Mouse (Mus musculus) neural tube, embryonic 12.5 days (tissue): ENCODE results near the gene Ttll5. TPM values are rescaled to one million over a fixed set of nuclear protein-coding genes. Genes with fewer than 3 reads are reported as not detected.
A peak's percentile ranks its signal among the peaks of the same experiment; 100 is the strongest.

Source experiments
- ATAC-seq: fragments of 200-750 bp; cut with Nextera tagmentation; 2 replicates; pipeline ENCODE4 v1.8.0; 2017; ENCODE audit warnings: low read depth, mild to moderate bottlenecking, moderate TSS enrichment, moderate library complexity; ENCODE audit not compliant: low FRiP score
- H3K27ac ChIP-seq: fragments of 300-500 bp; sonication (generic); 2 replicates; pipeline ENCODE4 v1.5.1; 2016
- H3K27me3 ChIP-seq: fragments of 300-500 bp; sonication (generic); replicated peaks from 2 replicates; pipeline ENCODE4 v1.6.1; 2016; ENCODE audit warnings: mild to moderate bottlenecking
- H3K36me3 ChIP-seq: fragments of 300-500 bp; sonication (generic); 2 replicates; pipeline ENCODE4 v1.6.1; 2016; ENCODE audit warnings: mild to moderate bottlenecking
- H3K4me1 ChIP-seq: fragments of 300-500 bp; sonication (generic); 2 replicates; pipeline ENCODE4 v1.6.1; 2016
- H3K4me2 ChIP-seq: fragments of 300-500 bp; sonication (generic); replicated peaks from 2 replicates; pipeline ENCODE4 v1.6.1; 2016; ENCODE audit warnings: mild to moderate bottlenecking
- H3K4me3 ChIP-seq: fragments of 300-500 bp; sonication (generic); 2 replicates; pipeline ENCODE4 v1.5.1; 2016
- H3K9ac ChIP-seq: fragments of 300-500 bp; sonication (generic); 2 replicates; pipeline ENCODE4 v1.6.1; 2016; ENCODE audit warnings: mild to moderate bottlenecking
- H3K9me3 ChIP-seq: fragments of 300-500 bp; sonication (generic); 2 replicates; pipeline ENCODE4 v1.6.1; 2016; ENCODE audit warnings: mild to moderate bottlenecking
- WGBS: fragments of 180-500 bp; shearing (Covaris S2); methylation state at CpG from one replicate; pipeline ENCODE4 v1.1.7; 2016; 5-methylcytosine and 5-hydroxymethylcytosine counted together
- polyA plus RNA-seq: library from polyadenylated mRNA; unstranded; fragments of >200 nt; fragmentation: Nextera tagmentation; extraction: Ambion mirVana; gene quantifications from 2 replicates; pipeline ENCODE4 v1.2.1, GENCODE M21; 2016

The Ttll5 gene
- polyA plus RNA-seq, 1 experiment from 2014 or later: 12.7 TPM

DNA sequence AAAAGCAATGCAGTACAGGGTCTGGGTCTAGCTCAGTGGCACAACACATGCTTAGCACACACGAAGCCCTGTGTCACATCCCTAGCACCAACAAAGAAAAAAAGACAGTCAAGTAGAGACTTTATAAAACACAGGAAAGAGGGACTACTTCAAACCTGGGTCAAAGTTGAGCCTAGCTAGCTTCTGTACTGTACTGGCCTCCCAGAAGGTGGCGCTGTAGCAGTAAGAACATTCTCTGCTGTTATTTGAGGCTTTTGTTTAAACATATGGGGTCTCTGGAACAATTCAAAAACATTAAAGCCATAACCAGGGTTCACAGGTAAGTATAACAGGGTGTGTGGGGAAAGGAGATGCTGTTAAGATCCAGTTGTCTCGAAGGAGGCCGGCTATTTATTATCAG is 200.0 kb downstream of the Ttll5 start:
- Histone ChIP-seq H3K4me1 (no peaks in the 10 kb centered on the region), H3K9ac (no peak overlapping the region), H3K9me3 (no peaks in the 10 kb centered on the region), H3K4me2 (no peak overlapping the region), H3K4me3 (no peak overlapping the region), H3K36me3 (no peaks in the 10 kb centered on the region), H3K27me3 (no peaks in the 10 kb centered on the region), H3K27ac (no peak overlapping the region)
- no peak for ATAC-seq
- WGBS: 60% methylated on average over 4 of the region's 4 CpGs

DNA sequence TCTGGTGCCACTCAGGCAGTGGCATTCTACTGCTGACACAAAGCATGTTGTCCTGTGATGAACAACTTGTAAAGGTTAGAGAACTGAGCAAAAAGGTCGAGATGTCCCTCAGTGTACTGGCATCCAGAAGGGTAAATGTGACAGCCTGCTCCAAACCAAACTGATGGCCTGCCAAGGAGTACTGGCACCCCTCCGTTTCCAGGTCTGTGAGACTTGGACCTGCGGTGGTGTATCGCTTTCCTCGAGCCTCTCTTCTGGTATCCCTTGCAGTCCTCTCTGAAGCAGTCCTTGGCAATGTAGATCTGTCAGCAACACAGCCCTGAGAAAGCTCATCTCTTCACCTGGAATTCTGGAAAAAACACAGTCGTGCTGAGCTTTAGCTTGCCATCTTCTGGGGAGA is 201.0 kb downstream of the Ttll5 start:
- H3K36me3 ChIP-seq: no peaks in the 10 kb centered on the region
- H3K4me2 ChIP-seq: no peak overlapping the region
- no peak for ATAC-seq
- no peak overlapping the region for H3K9ac ChIP-seq
- 89% methylated on average over 6 of the region's 6 CpGs for WGBS
- no peak overlapping the region for H3K27ac ChIP-seq
- H3K27me3 ChIP-seq: no peaks in the 10 kb centered on the region
- H3K9me3 ChIP-seq: no peaks in the 10 kb centered on the region
- no peak overlapping the region for H3K4me3 ChIP-seq
- H3K4me1 ChIP-seq: no peaks in the 10 kb centered on the region

DNA sequence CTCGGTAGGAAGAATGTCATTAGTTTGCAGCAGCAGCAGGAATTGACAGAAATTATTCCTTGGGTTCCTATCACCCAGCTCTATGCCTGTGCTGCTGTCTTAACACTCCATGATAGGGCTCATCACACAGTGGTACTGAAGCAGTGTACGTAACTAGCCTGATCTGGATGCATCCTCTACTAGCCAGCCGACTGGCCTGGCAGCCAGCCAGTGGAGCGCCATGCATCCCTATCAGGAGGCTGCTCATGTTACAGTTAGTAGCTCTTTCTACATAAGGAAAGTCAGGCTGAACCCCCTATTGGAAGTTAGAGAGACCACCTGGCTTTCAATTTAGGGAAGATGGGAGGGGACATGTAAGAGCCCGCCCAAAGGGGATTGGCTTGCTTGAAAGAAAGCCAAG is 202.5 kb downstream of the Ttll5 start:
- H3K27me3 ChIP-seq: no peaks in the 10 kb centered on the region
- H3K4me2 ChIP-seq: no peak overlapping the region
- no peaks in the 10 kb centered on the region for H3K9me3 ChIP-seq
- H3K9ac ChIP-seq: no peak overlapping the region
- 79% methylated on average over 5 of the region's 5 CpGs for WGBS
- H3K4me3 ChIP-seq: no peak overlapping the region
- no peak overlapping the region for H3K27ac ChIP-seq
- no peaks in the 10 kb centered on the region for H3K36me3 ChIP-seq
- no peak for ATAC-seq
- H3K4me1 ChIP-seq: no peaks in the 10 kb centered on the region

DNA sequence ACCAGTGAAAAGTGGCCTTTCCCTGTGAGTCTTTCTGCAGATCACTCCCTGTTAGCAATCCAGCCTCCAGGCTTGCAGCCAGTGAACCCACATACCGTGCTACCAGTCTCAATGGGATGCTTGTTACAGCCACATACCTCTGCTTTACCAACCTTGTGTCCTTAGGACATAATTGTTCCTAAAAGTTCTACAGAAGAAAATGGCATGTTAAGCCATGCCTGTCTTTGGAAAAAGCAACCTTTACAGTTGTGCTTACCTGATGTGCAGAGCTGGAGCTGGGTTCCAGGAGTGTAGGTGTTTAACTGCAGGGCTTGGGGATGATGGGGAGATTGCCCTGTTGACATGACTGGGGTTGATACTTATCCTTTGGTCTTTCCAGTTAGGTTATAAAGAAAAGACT is 203.3 kb downstream of the Ttll5 start:
- Histone ChIP-seq H3K4me1 (no peaks in the 10 kb centered on the region), H3K9me3 (no peaks in the 10 kb centered on the region), H3K27ac (no peak overlapping the region), H3K36me3 (no peaks in the 10 kb centered on the region), H3K9ac (no peak overlapping the region), H3K4me3 (no peak overlapping the region), H3K27me3 (no peaks in the 10 kb centered on the region), H3K4me2 (no peak overlapping the region)
- 89% methylated on average over 1 of the region's 1 CpGs for WGBS
- no peak for ATAC-seq

DNA sequence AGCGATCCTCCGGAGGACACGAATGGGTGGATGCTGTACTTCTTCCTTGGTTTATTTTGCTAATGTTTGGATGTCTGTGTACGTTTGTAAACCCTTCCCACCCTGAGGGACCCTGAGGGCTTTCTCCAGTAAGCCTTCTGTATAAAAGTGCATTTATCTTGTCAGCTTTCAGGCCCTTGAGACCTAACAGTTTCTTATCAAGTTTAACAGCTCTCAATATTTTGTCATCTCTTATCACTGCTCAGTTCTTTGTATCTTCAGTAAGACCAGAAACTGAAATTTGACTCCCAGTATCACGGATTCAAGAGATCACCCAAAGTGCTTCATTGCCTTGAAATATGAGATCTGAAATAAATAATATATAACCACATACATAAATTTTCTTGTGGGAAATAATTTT is 206.5 kb downstream of the Ttll5 start:
- no peaks in the 10 kb centered on the region for H3K9me3 ChIP-seq
- no peak for ATAC-seq
- H3K4me1 ChIP-seq: no peaks in the 10 kb centered on the region
- no peak overlapping the region for H3K9ac ChIP-seq
- 83% methylated on average over 5 of the region's 5 CpGs for WGBS
- H3K4me3 ChIP-seq: no peak overlapping the region
- H3K27ac ChIP-seq: no peak overlapping the region
- H3K27me3 ChIP-seq: no peaks in the 10 kb centered on the region
- H3K4me2 ChIP-seq: no peak overlapping the region
- H3K36me3 ChIP-seq: no peaks in the 10 kb centered on the region

DNA sequence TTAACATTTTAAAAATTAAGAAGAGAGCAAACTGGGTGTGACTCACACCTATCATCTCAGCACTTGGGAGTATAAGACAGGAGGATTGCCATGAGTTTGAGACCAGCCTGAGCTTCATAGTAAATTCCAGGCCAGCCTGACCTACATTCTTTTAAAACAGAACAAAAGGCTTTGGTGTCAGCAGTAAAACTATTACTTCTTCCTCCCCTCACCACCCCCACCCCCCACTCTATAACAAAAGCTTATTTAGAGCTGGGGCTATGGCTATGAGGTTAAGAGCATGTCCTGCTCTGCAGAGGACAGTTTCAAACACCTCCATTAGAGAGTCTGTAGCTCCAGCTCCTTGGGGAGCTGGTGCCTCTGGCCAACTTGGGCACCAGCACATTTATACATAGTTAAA is 211.1 kb downstream of the Ttll5 start:
- no peaks in the 10 kb centered on the region for H3K27me3 ChIP-seq
- H3K9ac ChIP-seq: no peak overlapping the region
- peaks cover 19% of the 10 kb centered on the region for H3K4me1 ChIP-seq
- no peak for ATAC-seq
- no peaks in the 10 kb centered on the region for H3K9me3 ChIP-seq
- no peak overlapping the region for H3K27ac ChIP-seq
- no peak overlapping the region for H3K4me2 ChIP-seq
- no peak overlapping the region for H3K4me3 ChIP-seq
- H3K36me3 ChIP-seq: no peaks in the 10 kb centered on the region

DNA sequence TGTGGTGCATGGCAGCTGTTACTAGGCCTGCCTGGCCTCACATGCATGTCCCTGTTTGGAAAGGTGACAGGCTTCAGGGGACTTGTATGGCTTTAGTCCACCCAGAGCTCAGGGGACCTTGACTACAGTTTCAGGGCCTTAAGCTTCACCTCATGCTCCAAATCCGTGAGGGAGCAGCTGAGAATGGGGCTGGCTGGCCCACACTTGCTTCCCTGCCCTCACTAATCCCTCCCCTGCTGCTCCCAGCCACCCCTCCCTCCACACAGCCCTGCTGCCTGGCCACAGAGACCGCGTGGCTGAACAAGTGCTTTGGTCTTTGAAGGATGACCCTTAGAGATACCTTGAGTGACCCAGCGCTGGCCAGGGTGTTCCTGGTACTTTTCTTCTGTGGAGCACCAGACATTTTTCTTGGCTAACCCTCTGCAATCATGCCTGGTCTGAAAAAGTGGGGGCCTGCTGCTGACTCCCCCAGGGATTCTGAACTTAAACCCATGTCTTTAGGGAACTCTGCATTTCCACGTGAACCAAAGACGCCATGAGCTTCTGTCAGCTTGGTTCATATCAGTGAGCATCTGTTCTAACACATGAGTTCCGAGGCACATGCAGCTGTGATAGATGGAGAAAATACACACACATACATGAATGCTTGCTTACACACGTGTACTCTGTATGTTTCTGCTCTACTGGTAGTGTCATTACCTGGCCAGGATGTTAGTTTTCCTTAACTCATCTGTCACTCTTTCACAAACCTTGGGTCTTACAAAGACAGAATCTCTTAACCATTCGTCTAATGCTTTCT is 212.1 kb downstream of the Ttll5 start:
- peaks cover 19% of the 10 kb centered on the region for H3K4me1 ChIP-seq
- H3K4me2 ChIP-seq: 0 out of 2 replicates have a peak overlapping the region, but pooled peaks have one; percentile 17
- H3K9ac ChIP-seq: no peak overlapping the region
- no peak; the same call in 1 of the 2 replicates for ATAC-seq
- 36% methylated on average over 9 of the region's 9 CpGs for WGBS
- no peaks in the 10 kb centered on the region for H3K27me3 ChIP-seq
- no peak overlapping the region for H3K4me3 ChIP-seq
- H3K36me3 ChIP-seq: no peaks in the 10 kb centered on the region
- no peaks in the 10 kb centered on the region for H3K9me3 ChIP-seq
- H3K27ac ChIP-seq: peak overlapping the region; percentile 9; the same call in 1 of the 2 replicates

DNA sequence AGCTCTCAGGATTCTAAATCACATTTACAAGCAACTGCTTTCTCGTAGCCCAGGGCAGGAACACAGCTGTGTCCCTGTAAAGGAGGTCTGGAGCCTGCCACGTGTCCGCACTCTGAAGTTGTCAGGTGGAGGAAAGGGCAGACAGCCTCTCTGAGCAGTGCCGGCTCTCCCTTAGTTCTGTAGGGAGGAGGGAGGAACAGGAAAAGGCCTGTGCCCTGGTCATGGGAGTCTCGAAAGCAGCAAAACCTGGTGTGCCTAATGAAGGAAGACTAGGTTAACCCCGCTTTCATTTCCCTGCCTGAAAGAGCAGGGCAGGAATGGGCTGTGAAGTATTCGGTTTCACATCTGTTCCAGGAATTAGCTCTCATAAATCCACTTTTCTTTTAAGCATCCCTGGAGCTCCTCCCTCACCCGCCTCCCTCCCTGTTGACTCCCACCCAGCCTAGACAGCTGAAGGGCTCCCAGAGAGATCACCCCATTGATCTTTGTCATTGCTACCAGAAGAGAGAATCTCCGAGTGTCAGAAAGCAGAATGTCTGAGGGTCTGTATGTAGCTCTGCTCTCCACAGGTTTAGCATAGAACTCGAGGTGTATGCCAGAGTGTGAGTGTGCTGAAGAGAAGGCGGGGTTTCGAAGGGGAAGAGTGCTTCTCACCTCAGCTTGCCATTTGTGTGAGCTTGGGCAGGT is 212.9 kb downstream of the Ttll5 start:
- Histone ChIP-seq H3K36me3 (no peaks in the 10 kb centered on the region), H3K27ac (peak overlapping the region; percentile 9; the same call in 1 of the 2 replicates), H3K9ac (no peak overlapping the region), H3K4me1 (peaks cover 19% of the 10 kb centered on the region), H3K9me3 (no peaks in the 10 kb centered on the region), H3K4me3 (no peak overlapping the region), H3K4me2 (0 out of 2 replicates have a peak overlapping the region, but pooled peaks have one; percentile 17), H3K27me3 (no peaks in the 10 kb centered on the region)
- peak; percentile 77; the same call in 1 of the 2 replicates for ATAC-seq
- WGBS: 19% methylated on average over 12 of the region's 12 CpGs

DNA sequence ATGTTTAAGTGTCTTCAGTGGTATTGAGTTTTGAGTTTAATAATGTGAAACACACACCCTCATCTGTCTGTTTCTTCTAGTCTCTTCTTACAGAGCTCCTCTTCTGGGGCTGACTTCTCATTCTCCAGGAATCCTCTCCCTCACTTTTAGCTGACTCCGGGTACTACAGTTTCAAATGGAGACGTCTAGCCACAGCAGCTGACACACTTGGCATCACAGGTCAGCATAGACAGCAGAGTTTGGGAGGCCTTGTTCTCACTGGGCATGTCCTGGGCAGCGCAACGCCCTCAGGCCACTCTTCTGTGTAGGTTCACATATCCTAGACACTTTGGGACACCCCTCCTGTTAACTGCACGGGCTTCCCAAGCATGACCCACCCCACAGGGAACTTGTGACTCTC is 214.6 kb downstream of the Ttll5 start:
- H3K9me3 ChIP-seq: peaks cover 8% of the 10 kb centered on the region; the same call in 1 of the 2 replicates
- no peak overlapping the region for H3K27ac ChIP-seq
- WGBS: 84% methylated on average over 5 of the region's 5 CpGs
- no peaks in the 10 kb centered on the region for H3K27me3 ChIP-seq
- no peak overlapping the region for H3K4me2 ChIP-seq
- peaks cover 19% of the 10 kb centered on the region for H3K4me1 ChIP-seq
- no peak for ATAC-seq
- H3K36me3 ChIP-seq: peaks cover 7% of the 10 kb centered on the region; the same call in 1 of the 2 replicates
- H3K9ac ChIP-seq: no peak overlapping the region
- H3K4me3 ChIP-seq: no peak overlapping the region

DNA sequence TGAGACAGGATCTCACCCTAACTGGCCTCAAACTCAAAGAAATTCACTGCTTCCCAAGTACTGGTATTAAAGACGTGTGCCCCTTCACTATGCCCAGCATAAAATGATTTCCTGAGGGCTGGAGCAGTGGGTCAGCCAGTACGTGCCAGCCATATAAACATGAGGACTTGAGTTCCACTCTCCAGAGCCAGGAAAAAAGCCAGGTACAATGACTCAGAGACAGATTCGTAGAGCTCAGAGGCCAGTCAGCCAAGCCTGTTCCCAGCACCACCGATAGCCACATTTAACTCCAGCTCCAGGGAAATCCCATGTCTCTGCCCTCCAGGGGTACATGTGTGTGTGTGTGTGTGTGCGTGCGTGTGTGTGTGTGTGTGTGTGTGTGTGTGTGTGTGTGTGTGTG is 215.3 kb downstream of the Ttll5 start:
- H3K36me3 ChIP-seq: peaks cover 7% of the 10 kb centered on the region; the same call in 1 of the 2 replicates
- H3K27me3 ChIP-seq: no peaks in the 10 kb centered on the region
- H3K27ac ChIP-seq: no peak overlapping the region
- no peak for ATAC-seq
- peaks cover 19% of the 10 kb centered on the region for H3K4me1 ChIP-seq
- H3K4me2 ChIP-seq: no peak overlapping the region
- H3K9ac ChIP-seq: no peak overlapping the region
- WGBS: 74% methylated on average over 6 of the region's 6 CpGs
- no peak overlapping the region for H3K4me3 ChIP-seq
- peaks cover 8% of the 10 kb centered on the region; the same call in 1 of the 2 replicates for H3K9me3 ChIP-seq

DNA sequence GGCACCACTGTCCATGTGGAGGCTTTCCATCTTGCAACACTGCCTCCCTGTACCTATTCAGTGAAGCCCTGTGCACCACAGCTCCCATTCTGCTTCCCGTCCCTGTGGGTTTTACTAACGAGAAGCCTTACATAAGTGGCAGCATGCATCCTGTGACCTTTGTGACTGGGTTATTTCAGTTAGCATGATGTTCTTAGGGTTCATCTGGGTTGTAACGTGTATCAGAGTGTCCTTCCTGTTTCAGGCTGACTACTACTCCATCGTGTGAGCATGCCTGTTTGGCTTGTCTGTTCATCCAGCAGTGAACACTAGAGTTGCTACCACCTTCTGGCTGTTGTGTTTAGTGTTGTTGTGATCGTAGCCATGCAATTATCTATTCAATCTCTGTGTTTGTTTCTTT is 221.7 kb downstream of the Ttll5 start:
- WGBS: 88% methylated on average over 5 of the region's 5 CpGs
- no peak for ATAC-seq
- Histone ChIP-seq H3K27ac (no peak overlapping the region), H3K9ac (no peak overlapping the region), H3K4me3 (no peak overlapping the region), H3K27me3 (no peaks in the 10 kb centered on the region), H3K4me1 (no peaks in the 10 kb centered on the region), H3K36me3 (peaks cover 7% of the 10 kb centered on the region; the same call in 1 of the 2 replicates), H3K4me2 (no peak overlapping the region), H3K9me3 (peaks cover 8% of the 10 kb centered on the region; the same call in 1 of the 2 replicates)

DNA sequence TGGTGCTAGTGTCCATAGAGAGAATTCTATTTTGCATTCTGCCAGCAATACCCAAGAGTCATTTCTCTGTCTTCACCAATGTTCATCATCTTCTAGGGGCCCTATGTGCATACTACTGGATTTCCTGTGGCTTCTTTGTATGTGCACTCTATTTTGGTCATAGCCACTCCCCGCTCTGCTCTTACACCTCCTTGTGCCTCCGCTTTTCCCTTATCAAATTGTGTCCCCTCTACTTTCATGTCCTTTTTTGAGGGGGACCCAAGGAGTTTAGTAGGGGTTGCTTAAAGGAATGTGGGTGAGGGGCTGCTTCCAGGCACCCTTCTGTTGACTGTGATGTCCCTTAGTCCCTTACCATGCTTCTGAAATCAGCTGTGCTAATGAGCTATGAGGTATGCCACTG is 222.3 kb downstream of the Ttll5 start:
- Histone ChIP-seq H3K36me3 (peaks cover 7% of the 10 kb centered on the region; the same call in 1 of the 2 replicates), H3K4me1 (no peaks in the 10 kb centered on the region), H3K27ac (no peak overlapping the region), H3K27me3 (no peaks in the 10 kb centered on the region), H3K9ac (no peak overlapping the region), H3K9me3 (peaks cover 8% of the 10 kb centered on the region; the same call in 1 of the 2 replicates), H3K4me2 (no peak overlapping the region), H3K4me3 (no peak overlapping the region)
- no peak for ATAC-seq
- WGBS: 90% methylated on average over 2 of the region's 2 CpGs
